Mouse (Mus musculus) retina, embryonic 14.5 days (tissue): ENCODE results near the gene Tomm40l.

Source experiments
- DNase-seq: peaks from one replicate; pipeline ENCODE4 v3.0.0-alpha.2; 2015; ENCODE audit warnings: low spot score

Tomm40l gene

DNA sequence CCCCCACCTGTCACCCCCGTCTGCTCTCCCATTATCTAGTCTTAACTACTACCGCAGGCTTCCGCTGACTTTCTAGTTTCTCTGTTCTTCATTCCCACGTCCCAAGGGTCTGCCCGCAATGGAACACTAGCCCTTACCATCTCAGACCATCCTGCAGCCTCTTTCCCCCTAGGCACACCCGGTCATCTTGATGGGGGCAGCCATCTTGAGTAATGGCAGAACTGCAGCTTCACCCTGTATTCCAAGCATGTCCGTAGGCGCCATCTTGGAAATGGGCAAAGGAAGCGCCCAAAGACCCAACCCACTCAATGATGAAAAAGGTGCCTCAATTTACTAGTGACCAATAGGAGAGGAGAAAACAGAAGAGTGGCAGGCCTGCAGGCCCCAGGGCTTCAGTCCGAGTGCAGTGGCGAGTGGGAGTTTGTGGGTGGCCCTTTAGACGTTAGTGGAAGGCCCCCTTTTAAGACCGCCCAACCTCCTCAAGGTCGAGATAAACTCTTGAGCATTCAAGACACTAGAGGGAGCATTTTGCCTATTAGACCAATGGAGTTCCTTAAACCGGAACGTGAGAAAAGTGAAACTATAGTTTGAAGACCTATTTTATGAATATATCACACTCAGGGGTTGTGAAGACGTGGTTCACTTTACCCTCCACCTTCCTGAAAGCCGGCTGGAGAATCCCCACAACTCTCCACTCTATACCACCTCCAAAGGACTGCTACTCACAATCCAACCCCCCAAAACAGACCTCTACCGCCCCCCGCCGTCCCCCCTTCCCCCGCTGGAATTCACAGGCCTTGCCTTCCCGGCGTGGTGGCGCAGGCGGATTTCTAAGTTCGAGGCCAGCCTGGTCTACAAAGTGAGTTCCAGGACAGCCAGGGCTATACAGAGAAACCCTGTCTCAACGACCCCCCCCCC, at the start of gene Tomm40l:
Gene Tomm40l (minus strand): TSS at position 277 of the 918 bp plus-strand sequence.
- peak; percentile 96 for DNase-seq

DNA sequence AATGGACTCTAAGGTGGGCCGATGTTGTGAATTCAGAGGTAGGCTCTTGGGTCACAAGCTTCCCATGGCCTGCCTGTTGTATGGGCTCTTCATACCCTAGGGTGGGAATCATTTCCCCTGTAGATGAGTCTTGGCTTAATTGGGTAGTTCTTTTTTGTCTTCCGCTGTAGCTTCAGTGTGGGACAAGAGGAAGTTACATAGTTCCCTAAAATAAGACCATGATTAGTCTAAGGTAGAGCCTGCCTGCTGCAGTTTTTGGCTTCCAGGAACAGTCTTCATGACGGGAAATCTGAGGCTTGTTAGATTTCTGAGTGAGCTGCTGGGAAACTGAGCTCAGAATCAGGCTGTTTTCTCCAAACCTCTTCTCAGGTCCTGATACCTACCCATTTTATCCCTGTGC, 49.8 kb upstream of the Tomm40l start:
- no peak for DNase-seq

DNA sequence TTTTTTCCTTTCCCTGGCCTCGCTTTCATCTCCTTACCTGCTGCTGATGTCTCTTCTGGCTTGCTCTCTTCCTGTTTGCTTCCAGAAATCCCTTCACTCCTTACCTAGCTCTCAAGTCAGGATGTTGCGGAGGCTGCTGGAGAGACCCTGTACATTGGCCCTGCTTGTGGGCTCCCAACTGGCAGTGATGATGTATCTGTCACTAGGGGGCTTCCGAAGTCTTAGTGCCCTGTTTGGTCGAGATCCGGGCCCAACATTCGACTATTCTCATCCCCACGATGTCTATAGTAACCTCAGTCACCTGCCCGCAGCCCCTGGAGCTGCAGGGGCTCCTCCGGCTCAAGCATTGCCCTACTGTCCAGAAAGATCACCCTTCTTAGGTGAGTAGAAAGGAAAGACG, 49.3 kb upstream of the Tomm40l start:
- no peak for DNase-seq

DNA sequence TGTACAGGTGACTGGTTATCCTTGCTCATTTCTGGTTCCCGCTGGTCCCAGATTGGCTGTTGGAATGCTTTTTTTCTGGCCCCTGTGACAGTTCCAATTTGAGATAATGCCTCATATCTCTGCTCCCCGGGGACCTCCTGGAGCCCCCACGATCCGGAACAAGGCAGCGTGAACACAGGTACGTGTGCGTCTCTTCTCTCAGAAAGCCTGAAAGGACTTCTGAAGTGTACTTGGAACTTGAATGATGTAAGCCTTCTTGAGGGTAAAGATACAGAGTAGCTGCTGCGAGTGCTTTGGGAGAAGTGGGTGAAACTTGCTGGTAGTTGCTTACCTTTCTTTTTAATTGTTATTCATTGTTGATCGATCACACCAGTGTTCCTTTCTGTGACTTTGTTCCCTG, 48.9 kb upstream of the Tomm40l start:
- DNase-seq = no peak

DNA sequence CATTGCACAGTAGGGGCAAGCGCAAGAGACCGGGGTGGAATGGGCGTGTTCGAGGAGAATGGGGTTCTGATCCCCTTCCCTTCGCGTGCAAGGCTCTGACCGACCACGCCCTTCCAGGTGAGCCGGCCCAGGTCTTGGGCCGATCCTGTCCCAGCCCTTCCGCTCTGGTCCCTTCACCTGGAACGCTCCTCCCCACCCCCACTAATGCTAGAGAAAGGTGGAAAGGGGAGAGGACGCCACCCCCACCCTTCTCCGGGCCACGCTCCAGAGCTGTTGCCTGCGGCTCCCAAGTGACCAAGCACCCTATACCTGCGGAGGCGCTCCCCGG, 48.2 kb upstream of the Tomm40l start:
- DNase-seq = no peak

DNA sequence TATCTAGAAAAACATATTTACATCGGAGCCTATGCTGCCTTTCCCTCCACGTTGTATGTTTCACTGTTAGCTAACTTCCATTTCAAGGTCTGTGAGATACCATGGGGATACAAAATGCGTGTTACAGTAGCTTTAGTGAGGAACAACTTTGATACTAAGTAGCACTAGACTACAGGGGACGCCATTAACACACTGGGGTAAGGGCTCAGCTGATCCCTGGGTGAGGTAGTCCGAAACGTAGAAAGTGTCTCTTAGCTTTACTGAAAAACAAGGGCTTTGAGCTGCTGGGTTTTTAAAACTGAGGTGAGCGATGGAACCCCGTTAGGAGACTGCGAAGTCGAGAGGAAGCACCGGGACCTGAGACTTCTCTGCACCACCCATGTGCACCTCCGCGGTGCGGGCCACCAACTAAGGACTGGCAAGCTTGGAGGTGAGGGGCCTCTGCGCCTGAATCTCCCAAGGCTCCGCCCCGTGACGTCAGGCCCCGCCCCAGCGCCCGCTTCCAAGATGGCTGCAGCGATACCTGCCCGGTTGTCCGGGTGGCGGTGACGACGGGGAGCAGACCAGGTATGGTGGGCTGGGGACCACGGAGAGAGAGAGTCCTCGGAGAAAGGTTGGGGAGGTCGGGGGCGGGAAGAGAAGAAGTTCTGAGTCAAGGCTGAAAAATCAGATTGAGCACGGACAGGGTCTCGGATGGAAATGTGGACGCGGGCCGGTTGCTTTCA, 47.7 kb upstream of the Tomm40l start, which contains the start of gene B4galt3:
Gene B4galt3 (plus strand): TSS at position 481 of the 725 bp plus-strand sequence.
- peak; percentile 95 for DNase-seq

DNA sequence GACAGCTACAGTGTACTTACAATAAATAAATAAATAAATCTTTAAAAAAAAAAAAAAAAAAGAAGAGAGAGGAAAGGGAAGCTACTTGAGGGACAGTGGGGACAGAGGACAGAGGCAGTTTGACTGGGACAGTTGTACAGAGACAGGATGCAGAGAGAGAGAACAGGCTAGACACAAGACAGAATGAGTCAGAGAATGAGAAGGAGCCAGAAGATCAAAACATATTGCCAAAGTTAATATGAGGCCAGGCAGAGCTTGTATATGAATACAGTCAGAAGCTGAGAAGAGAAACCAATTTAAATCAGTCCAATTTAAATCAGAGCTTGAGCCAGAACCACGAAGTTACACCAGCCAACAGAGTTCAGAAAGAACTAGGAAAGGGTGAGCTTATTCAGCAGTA, 46.0 kb upstream of the Tomm40l start:
- DNase-seq = no peak

DNA sequence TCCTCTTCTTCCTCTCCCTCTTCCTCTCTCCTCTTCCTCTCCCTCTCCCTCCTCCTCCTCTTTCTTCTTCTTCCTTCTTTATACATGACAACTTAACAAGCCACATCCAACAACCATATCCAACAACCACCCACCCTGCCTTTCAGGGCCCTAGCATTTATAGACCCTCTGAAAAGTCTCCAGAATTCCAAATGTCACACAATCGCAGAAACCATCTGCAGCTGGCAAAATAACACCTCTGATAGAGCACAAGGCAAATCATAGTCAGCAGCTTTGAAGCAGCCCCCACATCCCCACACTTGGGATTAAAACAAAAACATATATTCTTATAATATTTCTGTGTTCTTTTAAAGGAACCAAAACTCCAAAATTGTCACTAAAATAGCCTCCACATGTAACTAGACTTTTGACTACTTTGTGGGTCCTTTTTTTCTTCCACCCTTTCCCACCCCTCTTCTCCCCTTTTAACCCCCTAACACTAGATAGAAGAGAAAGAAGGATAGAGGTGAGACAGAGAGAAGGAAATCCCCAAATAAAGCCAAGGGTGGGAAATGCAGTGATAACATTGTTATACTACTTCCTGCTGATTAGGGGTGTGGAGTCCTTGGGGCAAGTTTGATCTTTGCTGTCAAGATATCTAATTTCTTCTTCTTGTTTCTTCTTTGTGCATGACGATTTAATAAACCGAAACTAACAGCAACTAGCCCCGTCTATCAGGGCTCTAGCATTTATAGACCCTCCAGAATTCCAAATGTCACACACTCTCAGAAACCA, 43.8 kb upstream of the Tomm40l start:
- no peak for DNase-seq

DNA sequence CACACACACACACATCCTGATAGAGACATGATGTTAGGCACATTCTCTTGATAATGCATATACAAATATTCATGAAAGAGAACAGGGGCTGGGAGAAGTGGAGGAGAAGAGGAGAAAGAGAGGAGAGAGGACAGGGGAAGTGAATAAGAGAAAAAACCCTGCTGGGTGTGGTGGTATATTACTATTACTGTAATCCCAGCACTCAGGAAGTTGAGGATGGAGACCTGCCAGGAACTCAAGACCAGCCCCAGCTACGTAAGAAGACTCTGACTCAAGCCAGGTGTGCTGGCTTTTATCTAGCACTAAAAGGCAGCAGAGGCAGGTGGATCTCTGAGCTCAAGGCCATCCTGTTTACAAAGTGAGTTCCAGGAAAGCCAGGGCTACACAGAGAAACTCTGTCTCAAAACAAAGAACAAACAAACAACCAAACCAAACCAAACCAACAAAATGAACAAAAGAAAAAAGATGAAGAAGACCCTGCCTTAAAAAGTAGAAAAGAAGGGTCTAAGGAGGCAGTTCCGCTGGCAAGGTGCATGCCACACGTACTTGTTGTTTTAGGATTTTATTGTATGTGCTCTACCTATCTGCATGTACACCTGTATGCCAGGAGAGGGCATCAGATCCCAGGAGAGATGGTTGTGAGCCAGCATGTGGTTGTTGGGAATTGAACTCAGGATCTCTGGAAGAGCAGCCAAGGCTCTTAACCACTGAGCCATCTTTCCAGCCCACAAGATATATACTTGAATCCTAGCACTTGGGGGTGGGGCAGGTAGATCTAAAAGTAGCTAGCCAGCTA, 41.5 kb upstream of the Tomm40l start:
- no peak for DNase-seq

DNA sequence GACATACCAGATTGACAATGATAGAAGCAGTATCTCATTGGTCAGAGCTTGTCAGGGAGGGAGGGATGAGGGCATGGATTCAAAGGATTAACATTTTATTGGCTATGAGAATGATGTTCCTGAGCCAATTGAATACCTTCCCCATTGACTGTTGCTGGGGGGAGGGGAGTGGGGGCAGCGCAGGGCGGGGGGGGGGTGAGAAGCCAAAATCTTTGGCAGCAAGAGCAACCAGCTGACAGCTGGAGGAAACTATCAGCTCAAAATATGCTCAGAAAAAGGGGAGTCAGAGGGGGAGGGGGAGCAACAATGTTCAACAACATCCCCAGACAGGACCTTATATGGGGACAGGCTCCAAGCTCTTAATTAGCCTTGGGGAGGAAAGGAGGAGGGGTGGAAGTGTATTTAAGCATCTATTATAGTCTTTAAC, 40.9 kb upstream of the Tomm40l start:
- DNase-seq = peak; percentile 64

DNA sequence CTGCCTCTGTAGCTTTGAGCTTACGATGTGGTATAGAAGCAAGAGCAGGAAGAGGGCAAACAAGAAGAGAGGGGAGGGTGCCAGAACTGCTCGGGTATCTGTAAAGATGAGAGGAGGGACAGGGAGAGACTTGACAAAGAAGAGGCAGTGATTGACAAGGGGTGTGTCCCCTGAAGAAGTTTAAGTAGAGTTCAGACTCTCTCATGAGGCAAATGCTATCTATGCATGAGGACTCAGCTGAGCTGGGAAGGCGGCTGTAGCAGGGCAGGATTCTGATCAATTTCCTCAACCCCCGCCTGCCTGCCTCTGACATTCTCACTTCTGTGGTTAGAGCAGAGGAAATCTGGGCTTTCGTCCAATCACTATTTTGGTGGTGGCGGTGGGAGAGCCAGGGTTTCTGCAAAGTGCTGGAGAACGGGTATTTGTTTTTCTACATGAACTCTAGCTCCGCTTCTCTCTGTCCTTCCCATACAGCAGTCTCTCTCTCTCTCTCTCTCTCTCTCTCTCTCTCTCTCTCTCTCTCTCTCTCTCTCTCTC, 40.3 kb upstream of the Tomm40l start:
- peak; percentile 29 for DNase-seq

DNA sequence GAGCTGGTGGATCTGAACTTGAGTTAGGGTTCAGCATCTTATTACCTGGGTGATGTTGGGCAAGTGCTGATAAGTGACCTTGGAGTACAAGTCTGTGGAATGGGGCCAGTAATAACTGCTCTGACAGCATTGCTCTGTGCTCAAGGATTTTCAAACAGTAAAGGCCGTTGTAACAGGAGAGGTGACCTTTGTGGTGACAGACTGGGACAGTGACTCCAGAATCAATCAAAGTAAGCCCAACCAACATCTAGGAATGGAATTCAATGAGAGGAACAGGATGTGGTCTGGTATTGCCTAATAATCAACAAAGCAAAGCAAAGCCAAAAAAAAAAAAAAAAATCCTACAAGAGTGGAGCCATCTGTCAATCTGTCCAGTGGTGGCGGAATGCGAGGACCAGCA, 38.0 kb upstream of the Tomm40l start:
- DNase-seq = no peak

DNA sequence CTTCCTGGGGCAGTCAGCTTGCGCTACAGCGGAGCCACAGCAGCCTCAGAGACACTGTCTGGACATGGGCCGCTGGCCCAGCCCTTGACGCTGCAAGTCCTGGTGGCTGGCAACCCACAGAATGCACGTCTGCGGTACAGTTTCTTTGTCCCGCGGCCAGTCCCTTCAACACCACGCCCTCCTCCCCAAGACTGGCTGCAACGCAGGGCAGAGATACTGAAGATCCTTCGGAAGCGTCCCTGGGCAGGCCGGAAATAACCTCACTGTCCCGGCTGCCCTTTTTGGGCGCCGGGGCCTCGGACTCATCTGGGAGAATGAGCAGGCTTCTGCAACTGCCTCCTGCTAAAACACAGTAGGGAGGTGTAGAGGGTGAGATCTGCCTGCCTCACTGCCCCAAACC, 36.6 kb upstream of the Tomm40l start:
- no peak for DNase-seq

DNA sequence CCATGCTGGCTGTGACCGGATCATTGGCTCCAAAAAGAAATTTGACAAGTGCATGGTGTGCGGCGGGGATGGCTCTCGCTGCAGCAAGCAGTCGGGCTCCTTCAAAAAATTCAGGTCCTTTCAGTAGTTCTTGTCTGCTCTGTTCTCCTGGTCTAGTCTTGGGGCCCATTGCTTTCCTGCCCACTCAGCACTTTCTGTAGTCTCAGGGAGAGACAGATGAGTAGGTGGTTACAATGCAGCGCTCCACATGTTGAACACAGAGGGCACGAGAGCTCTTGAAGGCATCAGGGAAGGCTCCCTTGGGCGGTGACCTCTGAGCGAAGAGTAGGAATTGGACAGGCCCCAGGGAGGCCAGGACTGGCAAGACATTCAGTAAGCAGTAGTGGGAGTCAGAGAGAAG, 35.5 kb upstream of the Tomm40l start:
- DNase-seq = no peak

DNA sequence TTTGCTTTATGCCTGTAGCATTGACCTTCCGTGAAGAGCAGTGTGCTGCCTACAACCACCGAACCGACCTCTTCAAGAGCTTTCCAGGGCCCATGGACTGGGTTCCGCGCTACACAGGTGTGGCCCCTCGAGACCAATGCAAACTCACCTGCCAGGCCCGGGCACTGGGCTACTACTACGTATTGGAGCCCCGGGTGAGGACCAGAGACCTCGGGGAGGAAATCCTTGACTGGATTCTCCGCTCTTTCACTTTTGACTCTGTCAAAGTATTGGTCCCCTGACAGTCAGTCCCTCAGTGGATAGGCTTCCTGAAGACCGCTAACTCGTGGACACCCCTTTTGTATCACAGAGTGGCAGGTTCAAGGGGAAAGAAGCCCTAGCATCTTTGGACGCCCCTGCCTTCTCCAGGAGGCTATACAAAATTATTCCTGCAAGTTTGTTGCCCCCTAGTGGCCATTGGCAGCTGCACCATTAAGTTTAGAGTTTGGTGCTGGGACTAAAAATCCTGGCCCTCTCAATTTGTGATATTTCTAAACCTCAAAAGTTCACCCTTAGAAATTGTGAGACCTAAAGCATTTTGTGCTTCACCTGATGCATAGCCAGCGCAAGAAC, 34.7 kb upstream of the Tomm40l start:
- DNase-seq = peak; percentile 91

DNA sequence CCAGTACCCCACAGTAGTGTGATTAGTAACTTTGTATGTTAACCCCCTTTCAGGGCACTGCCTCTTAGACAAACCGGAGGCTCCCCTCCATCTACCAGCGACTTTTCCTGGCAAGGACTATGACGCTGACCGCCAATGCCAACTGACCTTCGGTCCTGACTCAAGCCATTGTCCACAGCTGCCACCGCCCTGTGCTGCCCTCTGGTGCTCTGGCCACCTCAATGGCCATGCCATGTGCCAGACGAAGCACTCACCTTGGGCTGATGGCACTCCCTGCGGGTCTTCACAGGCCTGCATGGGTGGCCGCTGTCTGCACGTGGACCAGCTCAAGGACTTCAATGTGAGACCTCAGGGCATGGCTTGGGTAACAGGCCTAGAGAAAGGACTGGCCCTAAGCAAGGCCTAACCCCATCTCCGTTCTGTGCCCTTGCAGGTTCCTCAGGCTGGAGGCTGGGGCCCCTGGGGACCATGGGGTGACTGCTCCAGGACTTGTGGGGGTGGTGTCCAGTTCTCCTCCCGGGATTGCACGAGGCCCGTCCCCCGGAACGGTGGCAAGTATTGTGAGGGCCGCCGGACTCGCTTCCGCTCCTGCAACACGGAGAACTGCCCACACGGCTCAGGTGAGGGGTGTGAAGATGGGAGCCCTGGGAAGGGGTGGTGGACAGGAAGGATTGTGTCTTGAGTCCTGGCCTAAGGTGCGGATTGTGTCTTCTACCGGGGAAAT, 33.9 kb upstream of the Tomm40l start:
- DNase-seq = no peak

DNA sequence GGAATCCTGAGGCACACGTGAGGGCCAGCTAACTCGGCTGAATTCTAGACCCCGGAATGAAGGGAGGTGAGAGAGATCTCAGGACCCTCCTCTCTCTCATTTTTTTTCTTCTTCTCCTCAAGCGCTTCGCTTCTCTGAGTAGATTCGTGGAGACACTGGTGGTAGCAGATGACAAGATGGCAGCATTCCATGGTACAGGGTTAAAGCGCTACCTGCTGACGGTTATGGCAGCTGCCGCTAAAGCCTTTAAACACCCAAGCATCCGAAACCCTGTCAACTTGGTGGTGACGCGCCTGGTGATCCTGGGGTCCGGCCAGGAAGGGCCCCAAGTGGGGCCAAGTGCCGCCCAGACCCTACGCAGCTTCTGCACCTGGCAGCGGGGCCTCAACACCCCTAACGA, 30.1 kb upstream of the Tomm40l start:
- DNase-seq = no peak

DNA sequence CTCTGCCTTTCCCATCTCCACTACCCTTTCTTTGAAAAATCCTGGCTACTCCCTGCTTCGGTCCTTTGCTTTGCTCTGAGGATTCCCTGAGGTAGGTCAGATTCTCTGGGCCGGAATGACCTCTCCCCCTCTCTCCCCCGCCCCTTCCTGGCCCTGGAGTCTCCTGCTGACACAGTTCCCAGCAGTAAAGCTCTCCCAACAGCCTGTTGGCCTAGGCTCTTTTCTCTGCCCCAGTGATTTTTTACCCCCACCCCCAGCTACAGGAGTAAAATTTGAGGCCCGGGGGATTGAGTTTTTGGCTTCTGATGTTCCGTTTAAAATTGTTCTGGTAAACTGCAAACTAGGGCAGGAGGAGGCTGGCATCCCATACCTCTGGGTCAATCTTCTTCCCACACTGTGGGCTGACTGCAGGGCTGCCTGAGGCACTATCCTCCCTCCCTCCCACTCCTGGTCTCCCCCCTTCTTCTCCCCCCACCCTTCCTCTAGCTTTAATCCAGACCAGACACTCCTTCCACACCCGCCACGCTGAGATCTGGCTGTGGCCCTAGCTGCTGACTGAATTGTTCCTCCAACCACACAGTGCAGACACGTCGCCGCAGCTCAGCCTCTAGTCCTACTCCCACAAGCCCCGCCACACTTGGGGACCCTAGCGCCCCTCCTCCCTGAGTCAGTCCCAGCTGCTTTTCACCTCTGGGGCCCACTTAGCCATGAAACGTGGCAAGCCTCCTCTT, 29.4 kb upstream of the Tomm40l start:
- peak; percentile 64 for DNase-seq
